Mouse (Mus musculus) left cerebral cortex, postnatal 4 days (tissue): ENCODE results near the gene Mcub. TPM values are rescaled to one million over a fixed set of nuclear protein-coding genes. Genes with fewer than 3 reads are reported as not detected.

Experiments used
- DNase-seq: peaks from one replicate; pipeline ENCODE4 v3.0.0-alpha.2; 2022
- intact Hi-C: fragments of 180-260 bp; cut with DNase I; formaldehyde crosslinking; loops from one replicate; pipeline ENCODE4 v1.15.1; 2025
- total RNA-seq, 2 experiments: library from RNA; stranded (reverse); gene quantifications; 2 replicates each; pipeline ENCODE4 v1.2.3; 2021

Mcub gene
- total RNA-seq, 2 experiments from 2014 or later = 3.1 to 3.9 TPM

DNA sequence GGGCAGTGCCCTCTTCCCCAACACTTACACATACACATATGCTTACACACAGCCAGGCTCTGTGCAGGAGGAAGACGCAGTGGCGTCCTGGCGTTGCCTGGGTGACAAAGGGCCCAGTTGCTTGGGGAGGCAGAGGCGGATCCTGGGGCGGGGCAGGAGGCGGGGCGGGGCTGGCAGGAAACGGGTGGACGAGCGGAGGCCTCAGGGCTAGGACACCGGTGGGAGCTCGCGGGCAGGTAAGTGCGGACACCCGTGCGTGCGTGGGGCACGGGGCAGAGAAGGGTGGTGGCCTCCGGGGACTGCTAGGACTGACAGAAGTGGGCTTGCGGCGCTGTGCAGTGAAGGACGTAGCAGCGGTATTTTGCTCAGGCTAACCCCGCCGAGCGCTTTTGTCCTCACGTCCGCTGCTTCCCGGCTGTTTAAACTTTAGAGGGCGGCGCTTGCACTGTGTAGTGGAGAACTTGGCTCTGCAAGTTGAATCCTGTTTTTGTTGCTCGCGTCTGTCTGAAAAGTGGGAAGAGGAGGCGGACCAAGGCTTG lies 68.7 kb downstream of the Mcub start, which contains the start of gene Casp6:
Gene Casp6 (plus strand): TSS at position 155 of the 539 bp plus-strand sequence.
- intact Hi-C loops = no loop called here
- peak; percentile 70 for DNase-seq

DNA sequence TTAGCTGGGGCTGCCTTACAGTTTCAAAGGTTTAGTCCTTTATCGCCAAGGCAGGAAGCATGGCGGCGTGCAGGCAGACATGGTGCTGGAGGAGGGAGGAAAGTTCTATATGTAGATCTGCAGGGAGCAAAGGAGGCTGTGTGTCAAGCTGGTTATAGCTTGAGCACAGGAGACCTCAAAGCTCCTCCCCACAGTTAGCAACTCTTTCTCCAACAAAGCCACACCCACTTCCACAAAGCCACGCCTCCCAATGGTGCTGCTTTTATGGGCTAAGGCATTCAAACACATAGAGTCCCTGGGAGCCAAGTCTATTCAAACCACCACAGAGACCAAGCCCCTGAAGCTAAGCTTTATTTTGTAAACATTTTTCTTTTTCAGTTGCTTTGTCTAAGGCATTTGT lies 71.1 kb downstream of the Mcub start:
- intact Hi-C loops = no loop called here

DNA sequence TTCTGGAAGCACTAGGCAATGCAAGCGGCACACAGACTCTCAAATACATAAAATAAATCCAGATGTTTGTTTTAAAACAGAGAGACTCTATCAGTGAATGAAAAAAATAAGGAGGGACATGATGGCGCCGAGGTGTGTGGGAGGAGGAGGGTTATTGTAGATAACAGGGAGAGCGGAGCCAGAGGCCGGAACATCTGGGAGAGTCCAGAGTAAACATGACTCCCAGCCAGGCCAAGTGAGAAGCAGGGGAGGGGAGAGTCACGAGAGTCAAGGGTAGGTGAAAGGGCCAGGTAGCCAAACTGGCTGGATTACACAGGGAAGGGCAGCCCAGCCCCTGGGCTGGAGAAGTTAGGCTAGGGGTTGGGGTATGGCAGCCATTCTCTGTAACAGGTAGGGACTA lies 73.4 kb downstream of the Mcub start:
- DNase-seq = no peak
- intact Hi-C loops = no loop called here

More for the DNA sequence above, 71.1 kb downstream of the Mcub start:
- no peak for DNase-seq

DNA sequence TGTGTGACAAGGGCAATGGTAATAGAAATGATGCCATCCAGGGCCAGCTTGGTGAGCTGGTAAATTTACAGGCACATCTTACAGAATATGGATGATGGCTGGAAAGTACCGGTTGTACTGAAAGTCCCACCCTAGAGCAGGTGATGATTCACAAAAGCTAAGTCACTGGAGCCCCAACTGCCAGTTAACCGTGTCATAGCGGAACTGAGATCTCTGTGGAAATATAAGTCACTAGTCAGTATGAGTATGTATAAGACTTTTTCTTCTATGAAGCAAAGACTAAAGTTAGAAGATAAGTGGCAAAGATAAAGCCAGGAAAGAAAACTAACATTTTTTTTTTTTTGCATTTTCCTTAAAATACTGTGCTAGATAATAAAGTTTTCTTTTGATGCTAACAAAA lies 76.9 kb downstream of the Mcub start:
- intact Hi-C loops = no loop called here
- no peak for DNase-seq

DNA sequence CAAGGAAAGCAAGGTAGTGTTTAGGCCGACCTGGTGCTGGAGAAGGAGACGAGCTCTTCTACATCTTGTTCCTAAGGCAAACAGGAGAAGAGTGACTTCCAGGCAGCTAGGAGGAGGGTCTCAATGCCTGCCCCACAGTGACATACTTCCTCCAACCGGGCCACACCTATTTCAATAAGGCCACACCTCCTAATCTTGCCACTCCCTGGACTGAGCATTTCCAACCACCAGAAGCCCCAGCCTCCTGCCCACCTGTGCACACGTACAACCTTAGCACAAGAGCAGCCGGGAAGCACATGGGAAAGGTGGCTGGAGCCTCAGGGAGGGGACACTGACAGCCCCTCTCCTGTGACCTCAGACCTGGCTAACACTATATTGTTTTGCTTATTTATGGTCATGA lies 78.0 kb downstream of the Mcub start:
- intact Hi-C loops = no loop called here
- no peak for DNase-seq

DNA sequence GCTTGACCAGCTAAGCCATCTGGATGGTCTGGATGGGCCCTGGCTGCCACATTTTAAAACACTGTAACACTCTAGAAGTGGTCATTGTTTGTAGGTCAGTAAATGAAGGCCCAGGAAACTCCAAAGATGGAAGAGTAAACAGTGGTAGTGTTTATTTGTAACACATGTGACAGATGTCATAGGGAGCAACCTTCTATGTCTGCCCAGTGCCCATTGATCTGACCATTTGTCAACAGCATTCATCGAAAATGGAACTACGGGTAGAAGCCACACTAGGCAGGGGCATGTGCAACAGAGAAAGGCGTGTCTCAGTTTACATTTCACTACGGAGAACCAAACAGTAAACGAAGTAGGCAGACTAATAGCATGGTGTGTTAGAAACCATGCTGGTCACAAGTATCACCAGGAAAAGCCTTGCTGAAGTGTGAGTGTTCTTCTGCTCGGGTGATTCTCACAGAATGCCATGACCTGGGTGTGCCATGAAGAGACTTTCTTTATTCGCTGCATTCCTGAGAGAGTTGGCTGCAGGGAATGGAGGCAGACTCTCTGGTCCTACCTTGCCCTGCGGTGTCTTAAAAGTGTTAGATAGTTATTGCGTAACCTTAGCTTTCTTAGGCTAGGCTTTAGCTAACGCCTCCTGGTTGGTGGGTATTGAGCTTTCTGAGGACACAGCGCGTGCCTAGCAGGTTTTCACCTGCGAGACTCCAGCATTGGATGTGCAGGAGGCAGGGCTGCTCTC lies 82.1 kb downstream of the Mcub start:
- intact Hi-C loops = no loop called here

DNA sequence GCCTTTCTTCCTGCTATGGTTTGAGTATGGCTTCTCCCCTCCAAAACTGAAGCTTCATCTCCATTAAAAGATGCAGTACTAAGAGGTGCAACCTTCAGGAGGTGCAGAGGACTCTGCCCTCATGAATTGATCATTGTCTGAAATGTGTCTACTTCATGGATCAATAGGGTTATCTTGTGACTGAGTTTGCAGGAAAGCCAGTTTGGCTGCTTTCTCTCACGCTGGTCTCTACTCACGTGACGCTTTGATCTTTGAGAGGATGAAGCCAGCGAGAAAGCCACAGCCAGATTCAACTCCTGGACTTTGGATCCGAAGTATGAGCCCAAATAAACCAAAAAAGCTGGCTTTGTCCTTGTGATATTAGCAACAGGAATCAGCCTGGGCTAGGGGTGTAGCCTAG lies 83.6 kb downstream of the Mcub start:
- intact Hi-C loops = no loop called here
- no peak for DNase-seq

More for the DNA sequence above, 82.1 kb downstream of the Mcub start:
- no peak for DNase-seq

DNA sequence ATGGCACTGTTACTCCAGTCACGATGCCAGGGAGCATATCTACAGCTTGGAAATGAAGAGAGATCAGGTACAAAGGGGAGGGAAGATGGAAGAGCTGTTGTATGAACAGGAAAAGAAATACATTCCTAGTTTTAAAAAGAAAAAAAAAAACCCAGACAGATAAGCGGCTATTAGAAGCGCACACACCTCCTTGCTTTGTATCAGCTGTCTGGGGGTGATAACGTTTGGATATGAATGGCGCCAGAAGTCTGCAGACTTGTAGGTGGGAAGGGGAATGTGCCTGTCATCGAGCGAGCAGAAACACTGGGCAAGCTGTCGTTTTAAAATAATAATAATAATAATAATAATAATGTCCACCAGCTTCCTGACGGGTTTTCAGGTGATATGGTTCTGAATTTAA lies 84.4 kb downstream of the Mcub start:
- intact Hi-C loops = no loop called here
- no peak for DNase-seq

DNA sequence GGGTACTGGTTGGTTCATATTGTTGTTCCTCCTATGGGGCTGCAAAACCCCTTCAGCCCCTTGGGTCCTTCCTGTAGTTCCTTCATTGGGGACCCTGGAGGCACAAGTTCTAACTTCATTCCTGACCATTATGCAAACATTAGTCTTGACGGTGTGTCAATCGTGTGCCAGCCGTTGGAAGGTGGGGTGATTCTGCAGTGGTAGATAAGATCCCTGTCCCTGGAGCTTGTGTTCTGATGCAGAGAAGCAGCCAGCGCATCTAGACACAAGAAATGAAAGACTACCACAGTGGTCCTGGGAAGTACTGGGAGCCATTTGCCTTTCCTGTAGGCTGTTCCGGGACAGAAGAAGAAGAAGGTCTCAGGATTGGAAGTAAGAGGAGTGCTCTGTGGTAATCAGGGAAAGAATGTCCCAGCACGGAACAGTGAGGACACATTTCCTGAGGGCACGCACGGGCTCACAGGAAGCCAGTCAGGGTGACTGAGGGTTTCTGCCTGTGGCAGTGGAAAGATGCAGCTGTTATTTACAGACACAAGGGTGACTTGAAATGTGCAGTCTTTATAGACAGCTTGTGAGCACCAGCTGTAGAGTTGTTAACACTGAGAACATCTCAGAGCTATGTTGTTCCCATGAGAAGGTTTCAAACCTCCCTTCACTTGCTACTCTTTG lies 88.9 kb downstream of the Mcub start:
- intact Hi-C loops = no loop called here
- DNase-seq = no peak

DNA sequence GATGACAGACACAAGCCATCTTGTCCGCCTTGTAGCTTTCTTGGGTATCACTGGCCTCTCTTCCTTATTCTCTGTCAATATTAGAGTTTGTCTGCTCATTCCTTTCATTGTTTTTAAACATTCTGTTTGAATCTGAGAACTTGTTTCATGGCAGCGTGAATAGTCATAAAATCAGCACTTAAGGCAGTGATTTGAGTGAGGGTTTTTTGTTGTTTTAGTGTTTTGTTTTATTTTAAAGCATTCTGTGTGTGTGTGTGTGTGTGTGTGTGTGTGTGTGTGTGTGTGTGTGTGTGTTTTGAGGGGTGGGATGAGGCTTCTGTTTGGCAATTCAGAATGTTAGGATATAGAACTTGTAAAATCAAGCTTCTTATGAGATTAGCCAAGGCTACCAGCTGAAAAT lies 90.1 kb downstream of the Mcub start:
- no peak for DNase-seq
- intact Hi-C loops = no loop called here

DNA sequence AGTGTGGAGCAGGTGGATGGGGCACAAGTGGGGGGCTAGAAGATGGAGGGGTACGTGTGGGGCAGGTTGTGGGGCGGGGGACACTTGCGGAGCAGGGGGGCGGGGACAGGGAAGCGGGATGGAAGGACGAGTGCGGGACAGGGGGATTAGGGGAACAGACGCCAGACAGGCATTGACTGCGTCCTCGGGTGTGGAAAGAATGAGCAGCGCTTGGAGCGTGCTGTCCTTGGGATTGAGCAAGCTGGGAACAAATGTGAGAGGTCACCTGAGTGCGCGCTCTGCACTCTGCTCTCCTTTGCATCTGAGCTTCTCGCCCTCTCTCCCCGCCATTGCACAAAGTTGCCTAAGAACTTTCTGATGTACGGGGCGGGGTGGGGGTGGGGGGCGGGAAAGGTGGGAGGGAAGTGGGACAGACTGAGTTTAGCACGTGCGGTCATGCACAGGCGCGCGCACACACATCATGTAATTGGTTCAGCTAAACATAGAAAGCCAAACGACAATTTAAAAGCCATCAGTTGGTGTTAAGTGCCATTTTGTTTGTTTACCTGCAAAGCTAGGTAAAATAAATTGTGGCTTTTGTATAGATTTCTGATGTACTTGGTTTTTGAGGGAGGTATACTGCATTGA lies 90.8 kb downstream of the Mcub start:
- DNase-seq = no peak
- intact Hi-C loops = no loop called here

DNA sequence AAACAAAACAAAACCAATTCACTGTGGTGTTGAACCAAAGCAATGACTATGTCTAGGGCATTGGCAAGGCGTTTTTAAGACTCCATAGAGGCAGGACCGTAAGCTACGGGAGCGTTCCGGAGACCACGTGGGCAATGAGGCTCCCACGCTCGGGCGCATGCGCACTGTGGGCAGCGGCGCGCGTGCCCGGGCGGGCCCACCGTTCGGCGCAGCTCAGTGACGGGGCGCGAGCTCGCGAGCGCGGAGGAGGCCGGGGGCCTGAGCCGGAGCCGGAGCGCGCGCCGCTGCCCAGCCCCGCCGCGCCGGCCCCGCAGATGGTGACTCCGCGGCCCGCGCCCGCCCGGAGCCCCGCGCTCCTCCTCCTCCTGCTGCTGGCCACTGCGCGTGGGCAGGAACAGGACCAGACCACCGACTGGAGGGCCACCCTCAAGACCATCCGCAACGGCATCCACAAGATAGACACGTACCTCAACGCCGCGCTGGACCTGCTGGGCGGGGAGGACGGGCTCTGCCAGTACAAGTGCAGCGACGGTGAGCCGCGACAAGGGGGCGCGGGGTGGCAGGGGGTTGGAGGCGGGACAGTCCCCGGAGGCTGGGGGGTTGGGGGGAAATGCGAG lies 91.5 kb downstream of the Mcub start, which contains the start of gene Pla2g12a:
Gene Pla2g12a (plus strand): TSS at position 202 of the 617 bp plus-strand sequence.
- DNase-seq = peak; percentile 95
- intact Hi-C loops = no loop called here

DNA sequence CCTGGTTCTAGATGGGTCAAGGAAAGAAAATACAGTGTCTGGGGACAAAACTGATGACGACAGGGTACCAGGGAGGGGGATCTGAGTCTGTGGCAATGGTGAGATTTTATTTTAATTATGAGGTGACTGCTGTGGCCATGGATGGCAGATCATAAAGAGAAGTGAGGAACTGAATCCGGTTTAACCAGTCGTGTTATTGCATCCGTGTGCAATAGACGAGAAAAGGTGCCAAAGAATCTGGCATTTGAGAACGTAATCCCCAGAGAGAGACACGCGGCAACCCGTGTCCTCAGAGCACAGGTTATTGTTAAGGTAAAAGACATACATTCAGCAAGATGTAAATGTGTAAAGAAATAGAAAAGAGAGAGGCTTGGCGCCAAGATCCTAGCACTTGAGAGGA lies 92.7 kb downstream of the Mcub start:
- no peak for DNase-seq
- intact Hi-C loops = no loop called here

Other genes with a start within 250 kb of the Mcub start
- gene Egf, start 214.9 kb downstream of the Mcub start, total RNA-seq = 1 to 10 TPM; 2.3 to 3.0 TPM
- under 1 TPM in 1 of 2 experiments, not detected in 1; 0.20 TPM for gene Lrit3, start 166.2 kb downstream of the Mcub start, total RNA-seq
- 1 to 10 TPM; 1.2 to 1.4 TPM for gene Rrh, start 147.6 kb downstream of the Mcub start, total RNA-seq
- 10 to 100 TPM; 48.5 to 49.7 TPM for gene Gar1, start 138.8 kb downstream of the Mcub start, total RNA-seq
- gene Cfi, start 134.3 kb downstream of the Mcub start, total RNA-seq = not detected
- 10 to 100 TPM; 14.3 to 19.0 TPM for gene Pla2g12a, start 91.6 kb downstream of the Mcub start, total RNA-seq
- gene Casp6, start 68.8 kb downstream of the Mcub start, total RNA-seq = 1 to 10 TPM; 8.3 to 9.9 TPM
- 10 to 100 TPM; 72.2 to 84.2 TPM for gene Sec24b, start 91.3 kb upstream of the Mcub start, total RNA-seq
- 10 to 100 TPM; 13.0 to 15.9 TPM for gene Col25a1, start 161.3 kb upstream of the Mcub start, total RNA-seq